Mouse (Mus musculus) heart, postnatal 14 days (tissue): ENCODE data around the gene E030025P04Rik. TPM values are rescaled to one million over a fixed set of nuclear protein-coding genes. Genes with fewer than 3 reads are reported as not detected.

Source experiments
- DNase-seq, 2 experiments: peaks; one replicate each; pipeline ENCODE4 v3.0.0; 2021 to 2022
- intact Hi-C: fragments of 180-260 bp; cut with DNase I; formaldehyde crosslinking; loops from one replicate; pipeline ENCODE4 v1.15.1; 2025
- total RNA-seq, 2 experiments: library from RNA; stranded (reverse); gene quantifications; 2 replicates each; pipeline ENCODE4 v1.2.3; 2021

The E030025P04Rik gene
- total RNA-seq, 2 experiments from 2014 or later: not detected

DNA sequence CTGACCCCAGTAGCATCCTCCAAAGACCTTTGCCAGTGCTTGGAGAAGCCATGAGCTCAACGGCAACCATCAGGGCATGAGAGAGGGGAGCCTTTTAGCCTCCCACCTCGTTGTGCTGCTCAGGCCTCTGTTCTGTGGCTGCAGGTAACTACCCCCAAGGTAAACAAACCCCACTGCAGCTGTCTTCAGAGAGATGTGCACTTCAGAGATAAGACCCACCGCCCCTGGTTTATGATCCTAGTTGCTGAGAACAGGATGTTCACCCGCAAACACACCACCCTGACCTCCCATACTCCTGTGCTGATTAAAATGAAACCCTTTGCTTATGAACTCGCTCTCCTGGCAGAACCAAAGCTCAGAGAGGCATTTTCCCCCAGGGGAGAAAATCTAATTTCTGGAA lies 38.0 kb downstream of the E030025P04Rik start:
- intact Hi-C loops: no loop called here
- DNase-seq: no peak

DNA sequence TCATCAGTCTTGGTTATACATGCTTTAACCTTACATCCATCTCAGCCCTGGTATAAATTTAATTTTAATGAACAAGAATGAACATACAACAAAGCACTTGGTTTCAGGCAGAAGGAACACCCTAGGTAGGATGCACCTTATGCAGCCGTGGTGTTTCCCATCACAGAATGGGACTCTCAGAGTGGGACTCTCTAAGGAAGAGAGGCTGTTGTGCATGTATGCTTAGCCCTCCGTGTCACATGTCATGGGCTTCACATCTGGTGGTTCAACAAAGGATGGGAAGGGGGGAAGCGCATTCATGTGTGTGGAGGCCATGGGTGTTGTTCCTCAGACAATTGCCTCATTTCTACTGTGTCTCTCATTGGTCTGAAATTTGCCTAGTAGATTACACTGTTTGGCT lies 40.8 kb downstream of the E030025P04Rik start:
- intact Hi-C loops: no loop called here
- no peak for DNase-seq

GRCm38 (mm10) chr11:109102646-109103045 lies 41.5 kb downstream of the E030025P04Rik start:
- no peak for DNase-seq
- intact Hi-C loops: no loop called here

GRCm38 (mm10) chr11:109100266-109100665 lies 43.9 kb downstream of the E030025P04Rik start:
- intact Hi-C loops: no loop called here
- no peak for DNase-seq

- intact Hi-C loops: no loop called here
- no peak for DNase-seq
These were observed 52.3 kb downstream of the E030025P04Rik start for GRCm38 (mm10) chr11:109091821-109092220.

Other genes with a start within 250 kb of the E030025P04Rik start
- 1 to 10 TPM; 5.3 to 5.7 TPM for gene Axin2, start 224.0 kb downstream of the E030025P04Rik start, total RNA-seq
- under 1 TPM; 0.39 to 0.41 TPM for gene Rgs9, start 153.8 kb upstream of the E030025P04Rik start, total RNA-seq
- 10 to 100 TPM; 37.6 to 38.4 TPM for gene Gna13, start 218.5 kb upstream of the E030025P04Rik start, total RNA-seq